8 mouse cellular contexts compared by ENCODE assay signal in the genomic region with DNA sequence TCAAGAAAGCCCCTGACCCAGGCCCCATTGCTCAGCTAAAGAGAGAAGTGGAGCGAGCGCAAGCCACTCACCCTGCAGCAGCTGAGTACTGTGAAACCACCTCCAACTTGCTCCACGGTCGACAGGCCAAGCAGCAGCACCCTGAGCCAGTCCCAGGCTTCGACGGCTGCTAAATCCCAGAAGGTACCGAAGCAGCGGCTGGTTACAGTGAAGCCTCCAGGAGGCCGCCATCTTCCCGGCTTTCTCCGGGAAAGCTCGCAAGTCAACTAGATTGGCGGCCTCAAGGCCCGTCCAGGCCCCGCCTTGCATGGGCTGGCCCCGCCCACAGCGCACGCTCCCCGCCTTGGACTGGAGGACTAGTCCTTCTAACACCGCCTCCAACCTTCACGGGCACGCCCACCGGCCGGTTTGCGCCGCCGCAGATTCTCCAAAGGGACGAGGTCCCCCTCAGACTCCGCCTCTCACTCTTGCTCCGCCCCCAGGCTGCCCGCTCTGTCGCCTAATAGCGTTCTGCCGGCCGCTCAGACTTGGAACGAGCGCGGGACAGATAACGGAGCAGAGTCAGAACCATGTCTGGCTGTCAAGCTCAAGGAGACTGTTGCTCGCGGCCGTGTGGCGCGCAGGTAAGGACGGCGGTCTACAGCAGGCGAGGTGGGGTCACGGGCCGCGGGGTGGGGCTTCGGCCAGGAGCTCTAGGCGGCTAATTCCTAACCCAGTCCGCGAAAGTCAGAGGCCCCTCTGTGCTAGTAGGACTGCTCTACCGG. TPM values are rescaled to one million over a fixed set of nuclear protein-coding genes. Genes with fewer than 3 reads are reported as not detected.
DNase-seq lines count a peak whose midpoint lies in the region; ATAC-seq and TF ChIP-seq lines count a peak whose summit lies in the region.

A gene (minus strand): TSS at position 295 of the 764 bp plus-strand sequence.
A gene (plus strand): TSS at position 457 of the 764 bp plus-strand sequence.

- DNase-seq in CD4-positive helper T cell, adult 2 months (ENCODE audit: low read depth, low spot score), result peak; percentile 98
- peak; percentile 98 for DNase-seq in brain, embryonic 18.5 days (ENCODE audit: low read depth, low spot score)
- peak; percentile 100 for DNase-seq in kidney, postnatal 0 days (ENCODE audit: low spot score)
- DNase-seq in liver, embryonic 11.5 days (ENCODE audit: low spot score), result peak; percentile 100
- peak; percentile 99 for DNase-seq in naive thymus-derived CD4-positive, alpha-beta T cell, adult 2 months (ENCODE audit: low read depth)

- peak within 1 kb of the TSS; percentile 93 for H3K9ac ChIP-seq in heart, embryonic 12.5 days
- H3K9ac ChIP-seq in kidney, postnatal 0 days (ENCODE audit: low read depth, low read length), result peak within 1 kb of the TSS; percentile 90
- peak within 1 kb of the TSS; percentile 90 for H3K9ac ChIP-seq in liver, embryonic 11.5 days (ENCODE audit: low read depth, low read length)
- H3K9ac ChIP-seq in stomach, embryonic 14.5 days (replicated peaks; ENCODE audit: low read depth, low read length), result peak within 1 kb of the TSS; percentile 62

- peak; percentile 93 for ATAC-seq in erythroid progenitor cell, adult 5-6 weeks (replicated peaks; ENCODE audit: low FRiP score, poor library complexity, severe bottlenecking)
- ATAC-seq in heart, embryonic 12.5 days (ENCODE audit: insufficient number of reproducible peaks, low FRiP score), result peak; percentile 100
- peak; percentile 99 for ATAC-seq in kidney, postnatal 0 days (replicated peaks; ENCODE audit: low FRiP score, low read depth)
- peak; percentile 99 for ATAC-seq in liver, embryonic 11.5 days (replicated peaks; ENCODE audit: low FRiP score)
- peak; percentile 99 for ATAC-seq in stomach, embryonic 14.5 days (ENCODE audit: insufficient number of reproducible peaks, insufficient read depth, low FRiP score, low read depth)

- peaks cover 20% of the 10 kb centered on the region for H3K4me1 ChIP-seq in heart, embryonic 12.5 days (replicated peaks)
- peaks cover 4% of the 10 kb centered on the region; the same call in 1 of the 2 replicates for H3K4me1 ChIP-seq in kidney, postnatal 0 days (replicated peaks; ENCODE audit: insufficient read depth, low read length)
- H3K4me1 ChIP-seq in liver, embryonic 11.5 days (replicated peaks; ENCODE audit: control insufficient read depth, insufficient read depth, low read length), result peaks cover 7% of the 10 kb centered on the region
- H3K4me1 ChIP-seq in stomach, embryonic 14.5 days (ENCODE audit: control insufficient read depth, insufficient read depth, low read length), result peaks cover 21% of the 10 kb centered on the region; the same call in 1 of the 2 replicates

- peak within 1 kb of the TSS; percentile 81 for H3K4me2 ChIP-seq in heart, embryonic 12.5 days
- H3K4me2 ChIP-seq in kidney, postnatal 0 days (ENCODE audit: low read length), result peak within 1 kb of the TSS; percentile 73
- H3K4me2 ChIP-seq in liver, embryonic 11.5 days, result peak within 1 kb of the TSS; percentile 72
- H3K4me2 ChIP-seq in stomach, embryonic 14.5 days (replicated peaks; ENCODE audit: low read depth, low read length), result peak within 1 kb of the TSS; percentile 66

- no peaks in the 10 kb centered on the region for H3K9me3 ChIP-seq in heart, embryonic 12.5 days (replicated peaks)
- no peaks in the 10 kb centered on the region for H3K9me3 ChIP-seq in kidney, postnatal 0 days (replicated peaks; ENCODE audit: low read length)
- no peaks in the 10 kb centered on the region for H3K9me3 ChIP-seq in liver, embryonic 11.5 days (ENCODE audit: control insufficient read depth, low read length)
- H3K9me3 ChIP-seq in stomach, embryonic 14.5 days (ENCODE audit: control insufficient read depth, low read depth, low read length), result no peaks in the 10 kb centered on the region

- WGBS in heart, embryonic 12.5 days, result under 1% methylated on average over 55 of the region's 55 CpGs
- under 1% methylated on average over 55 of the region's 55 CpGs for WGBS in kidney, postnatal 0 days
- under 1% methylated on average over 55 of the region's 55 CpGs for WGBS in liver, embryonic 11.5 days
- under 1% methylated on average over 55 of the region's 55 CpGs for WGBS in stomach, embryonic 14.5 days

- H3K36me3 ChIP-seq in heart, embryonic 12.5 days, result no peaks in the 10 kb centered on the region
- no peaks in the 10 kb centered on the region for H3K36me3 ChIP-seq in kidney, postnatal 0 days (ENCODE audit: insufficient read depth, low read length)
- H3K36me3 ChIP-seq in liver, embryonic 11.5 days (ENCODE audit: control insufficient read depth, insufficient read depth, low read length), result no peaks in the 10 kb centered on the region
- H3K36me3 ChIP-seq in stomach, embryonic 14.5 days (ENCODE audit: control insufficient read depth, insufficient read depth, low read length), result no peaks in the 10 kb centered on the region

- no peaks in the 10 kb centered on the region for H3K27me3 ChIP-seq in heart, embryonic 12.5 days (replicated peaks)
- H3K27me3 ChIP-seq in kidney, postnatal 0 days (ENCODE audit: insufficient read depth, low read length), result no peaks in the 10 kb centered on the region
- H3K27me3 ChIP-seq in liver, embryonic 11.5 days (replicated peaks; ENCODE audit: control insufficient read depth, insufficient read depth, low read length), result no peaks in the 10 kb centered on the region
- no peaks in the 10 kb centered on the region for H3K27me3 ChIP-seq in stomach, embryonic 14.5 days (ENCODE audit: control insufficient read depth, insufficient read depth, low read length)

- H3K27ac ChIP-seq in heart, embryonic 12.5 days (ENCODE audit: poor library complexity, severe bottlenecking), result peak within 1 kb of the TSS; percentile 90
- peak within 1 kb of the TSS; percentile 92 for H3K27ac ChIP-seq in kidney, postnatal 0 days
- H3K27ac ChIP-seq in liver, embryonic 11.5 days (ENCODE audit: low read depth, low read length), result peak within 1 kb of the TSS; percentile 96
- peak within 1 kb of the TSS; percentile 84 for H3K27ac ChIP-seq in stomach, embryonic 14.5 days (ENCODE audit: low read length)

- peak within 1 kb of the TSS; percentile 89 for H3K4me3 ChIP-seq in heart, embryonic 12.5 days
- peak within 1 kb of the TSS; percentile 84 for H3K4me3 ChIP-seq in kidney, postnatal 0 days (replicated peaks; ENCODE audit: low read depth, low read length)
- peak within 1 kb of the TSS; percentile 74 for H3K4me3 ChIP-seq in liver, embryonic 11.5 days (ENCODE audit: low read depth, low read length)
- peak within 1 kb of the TSS; percentile 68 for H3K4me3 ChIP-seq in stomach, embryonic 14.5 days (ENCODE audit: low read depth, low read length)

- TF ChIP-seq CTCF in kidney, postnatal 0 days (IDR thresholded peaks at IDR 0.05; ENCODE audit: low read depth), result no peak

RNA-seq across cellular contexts. Expression of the first gene that starts in this region (rescaled TPM):
- total RNA-seq in erythroid progenitor cell, adult 5-6 weeks (2015; ENCODE audit: low replicate concordance), result 7.2 and 15.1 TPM in 2 replicates
- total RNA-seq in erythroid progenitor cell, adult 5-6 weeks (2017; ENCODE audit: low replicate concordance), result 14.0 and 16.6 TPM in 2 replicates
- 53.6 and 56.5 TPM in 2 replicates for polyA plus RNA-seq in heart, embryonic 12.5 days (2016; fragmentation: Nextera tagmentation; extraction: Ambion mirVana)
- polyA plus RNA-seq in kidney, postnatal 0 days (2015; fragmentation: Nextera tagmentation; extraction: Ambion mirVana), result 41.7 and 46.5 TPM in 2 replicates
- polyA plus RNA-seq in liver, embryonic 11.5 days (2014; fragmentation: Nextera tagmentation; extraction: Ambion mirVana), result 36.8 and 41.9 TPM in 2 replicates
- 32.9 and 33.7 TPM in 2 replicates for polyA plus RNA-seq in stomach, embryonic 14.5 days (2014; fragmentation: Nextera tagmentation; extraction: Ambion mirVana)

RNA-seq across cellular contexts. Expression of the second gene that starts in this region (rescaled TPM):
- total RNA-seq in erythroid progenitor cell, adult 5-6 weeks (2015; ENCODE audit: low replicate concordance), result 45.3 and 109 TPM in 2 replicates
- total RNA-seq in erythroid progenitor cell, adult 5-6 weeks (2017; ENCODE audit: low replicate concordance), result 24.8 and 28.9 TPM in 2 replicates
- polyA plus RNA-seq in heart, embryonic 12.5 days (2016; fragmentation: Nextera tagmentation; extraction: Ambion mirVana), result 57.8 and 58.9 TPM in 2 replicates
- 56.0 and 56.9 TPM in 2 replicates for polyA plus RNA-seq in kidney, postnatal 0 days (2015; fragmentation: Nextera tagmentation; extraction: Ambion mirVana)
- polyA plus RNA-seq in liver, embryonic 11.5 days (2014; fragmentation: Nextera tagmentation; extraction: Ambion mirVana), result 63.4 and 67.2 TPM in 2 replicates
- 66.4 and 72.7 TPM in 2 replicates for polyA plus RNA-seq in stomach, embryonic 14.5 days (2014; fragmentation: Nextera tagmentation; extraction: Ambion mirVana)

Comparison
In these comparisons a context has a peak if more than half of its experiments do, and no peak if none do; other contexts are left out.
1. Peak in every context shown above with its lines: DNase-seq, ATAC-seq, H3K4me3 ChIP-seq and H3K27ac ChIP-seq.